Mouse (Mus musculus) left cerebral cortex, postnatal 14 days (tissue): ENCODE measurements at regions not wholly inside any gene's neighbourhood (a gene's known extent, or its start where the extent isn't known, plus 50 kb on each side); places are given as distances from the start of the nearest gene placed in this dataset.

Source experiments
- DNase-seq, 2 experiments: peaks; one replicate each; pipeline ENCODE4 v3.0.0; 2021 to 2022; ENCODE audit warnings: low spot score in 2 of 2, mixed read lengths in 1 of 2
- intact Hi-C: fragments of 180-260 bp; cut with DNase I; formaldehyde crosslinking; loops from one replicate; pipeline ENCODE4 v1.15.1; 2025

DNA sequence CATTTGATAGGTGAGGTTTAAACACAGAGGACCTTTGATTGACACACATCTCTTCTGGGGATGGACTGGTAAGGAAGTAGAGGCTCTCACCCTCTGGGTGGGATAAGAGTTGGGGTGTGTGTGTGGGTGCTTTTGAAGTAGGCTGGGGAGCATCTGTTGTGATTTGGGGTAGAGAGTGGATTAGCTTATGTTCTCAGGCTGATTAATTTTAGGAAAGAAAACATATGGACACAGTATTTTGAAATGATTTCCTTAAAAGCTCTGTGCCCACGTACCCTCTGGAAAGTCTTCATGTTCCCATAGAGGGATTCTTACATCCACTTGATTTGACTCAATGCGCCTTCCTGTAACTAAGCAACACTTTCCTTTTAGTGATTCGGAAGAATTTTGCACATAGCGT is 89.4 kb downstream of the Zfp281 start:
- peak; percentile 57 to 80 for DNase-seq
- intact Hi-C loops = loop anchor here (5.0 kb wide), 1 partner anchor 47 kb away; no protein-coding TSS in a partner anchor

DNA sequence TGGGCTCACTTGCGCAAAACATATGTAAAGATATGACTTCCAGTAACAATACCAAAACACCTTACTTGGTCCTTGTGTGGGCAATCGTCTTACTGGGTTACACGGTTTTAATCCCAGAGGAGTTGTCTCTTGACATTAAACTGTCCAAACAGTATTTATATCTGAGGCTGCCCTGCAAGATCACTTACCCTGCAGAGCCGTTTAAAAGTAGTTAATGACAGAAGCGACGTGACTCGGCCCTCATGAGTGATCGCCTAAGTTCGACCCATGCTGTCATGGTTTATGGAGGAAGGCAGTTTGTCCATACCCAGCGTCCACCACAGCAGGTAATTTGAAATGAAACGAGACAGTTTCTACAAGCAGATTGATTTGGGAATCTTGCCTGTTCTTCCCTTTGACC is 90.3 kb downstream of the Zfp281 start:
- DNase-seq = no peak
- intact Hi-C loops = loop anchor here (5.0 kb wide), 1 partner anchor 48 kb away; no protein-coding TSS in a partner anchor

DNA sequence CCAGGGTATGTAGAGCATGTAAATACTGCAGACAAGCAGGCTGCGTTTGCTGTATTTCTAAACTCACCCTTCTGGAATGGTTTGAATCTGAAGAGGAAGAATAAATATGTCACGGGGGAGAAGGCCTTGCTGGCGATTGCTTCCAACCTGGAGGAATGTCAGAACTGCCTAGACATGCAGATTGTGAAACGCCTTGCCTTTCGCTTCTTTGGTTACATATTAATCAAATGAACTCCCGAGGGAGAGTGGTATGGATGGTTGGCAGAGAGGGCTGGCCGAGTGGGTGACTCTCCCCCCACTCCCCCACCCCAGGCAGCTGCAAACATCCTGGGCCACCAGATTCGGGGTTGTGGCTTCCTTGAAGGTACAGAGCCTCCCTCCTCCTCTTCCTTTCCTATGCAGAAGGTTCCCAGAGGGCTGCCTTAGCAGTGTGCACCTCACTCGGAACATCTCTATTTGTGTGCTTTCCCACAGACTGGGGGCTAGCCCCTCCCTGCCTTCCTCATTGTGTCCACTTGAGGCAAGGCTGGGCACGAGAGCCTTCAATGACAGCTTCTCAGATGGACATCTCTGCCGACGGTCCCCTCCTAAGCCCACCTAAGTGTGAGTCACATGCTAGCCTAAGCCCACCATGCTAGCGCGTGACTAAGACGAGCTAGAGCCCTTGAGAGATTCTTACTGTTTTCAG is 93.3 kb downstream of the Zfp281 start:
- no peak for DNase-seq
- intact Hi-C loops = no loop called here

DNA sequence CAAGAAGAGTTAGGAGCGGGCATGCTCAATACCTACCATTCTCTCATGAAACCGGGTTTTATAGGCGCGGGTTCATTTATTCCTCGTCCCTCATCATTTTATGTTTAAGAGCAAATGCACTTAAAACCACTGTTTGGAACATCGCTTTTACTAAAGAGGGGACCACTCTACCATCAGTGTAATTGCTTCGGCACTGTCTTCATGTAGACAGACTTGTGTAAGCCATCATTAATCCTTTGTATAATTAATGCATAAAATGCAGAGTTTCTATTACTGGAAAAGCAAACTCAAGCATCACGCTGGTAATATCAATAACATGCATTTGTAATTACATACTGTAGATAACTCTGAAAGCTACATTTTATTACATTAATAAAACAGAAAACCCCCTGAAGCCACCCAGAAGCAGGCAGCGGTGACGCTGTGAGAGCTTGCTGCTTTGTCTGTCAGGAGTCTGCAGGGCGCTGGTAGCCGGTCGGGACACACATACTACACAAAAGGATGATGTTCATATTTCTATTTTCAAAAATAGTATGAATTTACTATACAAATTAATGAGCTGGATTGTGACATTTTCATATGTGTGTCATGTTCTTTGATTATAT is 99.2 kb downstream of the Zfp281 start:
- no peak for DNase-seq
- intact Hi-C loops = no loop called here

DNA sequence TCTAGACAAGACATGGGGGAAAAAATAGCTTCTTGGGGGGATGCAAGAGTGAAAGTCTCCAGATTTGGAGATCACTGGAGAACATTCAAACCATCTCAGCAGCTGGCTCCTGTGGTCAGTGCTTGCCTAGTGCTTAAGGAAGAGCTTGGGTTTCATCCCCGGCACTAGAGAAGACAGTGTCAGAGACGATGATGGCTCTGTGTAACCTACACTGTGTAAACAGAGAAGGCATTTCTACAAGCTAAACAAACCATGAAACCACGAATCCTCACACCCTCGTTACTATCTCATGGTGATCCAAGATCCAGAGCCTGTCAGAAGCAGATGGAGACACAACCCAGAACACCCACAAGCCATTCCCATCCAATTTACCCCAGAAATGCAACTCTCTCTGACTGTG is 100.5 kb downstream of the Zfp281 start:
- DNase-seq = no peak
- intact Hi-C loops = no loop called here

DNA sequence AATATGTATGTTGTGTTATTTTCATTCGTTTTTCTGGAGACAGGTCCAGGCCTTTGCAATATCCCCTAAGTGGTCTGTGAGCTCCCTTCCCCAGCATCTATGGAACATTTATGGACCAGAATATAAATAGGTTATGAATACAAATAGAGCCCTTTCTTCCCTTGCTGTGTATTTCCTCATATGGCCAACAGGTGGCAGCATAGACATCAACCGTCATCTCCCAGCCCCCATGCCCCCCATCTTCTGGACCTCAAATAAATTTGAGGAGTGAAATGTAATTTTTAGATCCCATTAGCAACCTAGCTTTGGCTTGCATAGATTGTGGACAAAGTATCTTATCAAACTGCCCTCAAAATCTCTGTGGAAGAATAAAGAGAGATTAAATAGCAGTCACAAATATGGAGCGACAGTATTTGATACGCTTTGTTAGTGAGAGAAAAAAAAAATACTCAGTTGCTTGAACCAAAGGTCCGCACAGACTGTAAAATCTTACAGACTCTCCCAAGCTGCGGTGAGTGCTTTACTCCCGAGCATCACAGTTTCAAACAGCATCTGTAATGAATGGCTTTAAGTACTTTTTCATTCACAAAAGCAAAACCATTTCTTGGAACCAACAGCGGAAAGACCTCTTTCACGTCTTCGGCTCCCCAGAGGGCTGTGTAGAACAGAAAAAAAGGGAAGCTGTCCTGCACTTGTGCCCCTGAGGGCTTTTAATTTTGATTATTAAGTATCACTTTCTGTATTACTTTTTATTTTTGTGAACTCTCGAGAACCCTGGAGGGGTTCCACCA is 101.6 kb downstream of the Zfp281 start:
- peak in 1 of 2 experiments; percentile 48 for DNase-seq
- intact Hi-C loops = no loop called here

DNA sequence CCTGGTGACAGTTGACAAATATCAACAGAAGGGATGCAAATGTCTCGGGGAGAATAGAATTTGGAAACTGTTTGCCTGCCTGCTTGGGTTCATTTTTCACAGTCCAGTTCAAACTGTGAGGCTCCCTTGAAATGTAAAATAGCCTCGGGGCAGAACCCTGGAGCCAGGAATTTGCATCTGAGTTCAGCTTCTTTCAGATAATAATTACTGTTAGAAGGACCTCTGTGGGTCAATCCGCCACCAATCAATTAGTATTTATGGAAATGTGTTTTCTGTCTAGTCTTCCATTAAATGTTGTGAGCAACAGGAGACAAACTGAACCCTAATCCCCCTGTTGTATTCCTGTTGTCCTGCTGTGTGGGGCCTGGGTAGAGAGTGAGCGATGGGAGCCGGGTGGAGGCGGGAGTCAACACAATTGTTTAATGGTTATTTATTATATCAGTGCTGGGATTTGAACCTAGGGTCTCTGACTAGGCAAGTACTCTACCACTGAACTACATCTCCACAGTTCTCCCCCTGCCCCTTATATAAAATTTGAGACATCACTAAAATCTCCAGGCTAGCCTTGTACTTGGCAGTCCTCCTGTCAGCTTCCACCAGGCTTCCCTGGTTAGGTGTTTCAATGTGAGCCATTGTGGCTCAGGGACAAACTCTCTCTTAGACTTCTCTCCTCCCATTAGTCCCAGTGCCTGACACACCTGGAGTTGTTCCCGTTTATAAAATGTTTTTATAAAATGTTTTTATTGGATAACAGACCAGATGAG is 103.3 kb downstream of the Zfp281 start:
- no peak for DNase-seq
- intact Hi-C loops = no loop called here

DNA sequence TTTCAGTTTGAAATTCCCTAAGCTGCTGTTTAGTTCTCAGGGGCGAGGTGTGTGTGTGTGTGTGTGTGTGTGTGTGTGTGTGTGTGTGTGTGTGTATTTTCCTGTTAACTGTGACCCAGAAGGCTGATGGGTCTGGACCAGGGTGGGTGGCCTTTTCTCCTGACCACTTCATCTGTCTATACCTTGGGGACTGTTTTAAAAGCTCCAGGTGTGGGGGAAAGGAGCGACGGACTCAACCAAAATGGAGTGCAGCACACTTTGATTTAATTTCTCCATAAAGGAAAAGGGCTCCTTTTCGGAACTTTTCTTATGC is 103.9 kb downstream of the Zfp281 start:
- no peak for DNase-seq
- intact Hi-C loops = no loop called here

DNA sequence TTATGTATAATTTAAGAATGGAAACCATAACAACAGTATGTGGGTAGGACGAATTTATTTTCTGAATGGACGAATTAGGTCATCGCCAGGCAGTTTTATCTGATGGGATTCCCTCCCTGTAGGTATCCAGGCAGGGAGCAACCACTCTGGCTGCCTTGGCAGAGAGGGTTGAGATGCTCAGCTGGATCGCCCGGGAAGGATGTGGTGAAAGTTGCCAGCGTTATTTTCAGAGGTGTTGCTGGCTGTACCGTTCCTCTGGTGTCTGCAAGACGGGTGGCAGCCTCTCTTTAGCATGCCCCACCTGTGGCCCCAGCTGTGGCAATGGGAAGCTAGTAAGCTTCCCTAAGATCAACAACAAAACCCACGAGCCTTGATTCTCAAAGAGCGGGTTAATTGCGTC is 105.9 kb downstream of the Zfp281 start:
- intact Hi-C loops = no loop called here
- DNase-seq = peak; percentile 41 to 73

DNA sequence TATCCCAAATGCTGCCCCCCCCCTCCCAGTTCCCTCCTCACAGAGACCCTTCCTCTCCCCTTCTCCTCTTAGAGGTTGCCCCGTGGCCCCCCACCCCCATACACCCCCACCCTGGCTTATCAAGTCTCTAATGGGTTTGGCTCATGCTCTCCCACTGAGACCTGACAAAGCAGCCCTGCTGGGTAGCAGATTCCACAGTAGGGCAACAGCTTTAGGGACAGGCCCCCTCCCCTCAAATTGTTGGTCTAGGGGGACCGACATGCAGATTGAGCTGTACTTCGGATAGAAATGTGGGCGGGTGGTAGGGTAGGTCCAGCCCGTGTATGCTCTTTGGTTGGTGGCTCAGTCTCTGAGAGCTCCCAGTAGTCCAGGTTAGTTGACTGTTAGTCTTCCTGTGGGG is 113.3 kb downstream of the Zfp281 start:
- DNase-seq = no peak
- intact Hi-C loops = loop anchor here (5.0 kb wide), 1 partner anchor 111 kb away; no protein-coding TSS in a partner anchor

DNA sequence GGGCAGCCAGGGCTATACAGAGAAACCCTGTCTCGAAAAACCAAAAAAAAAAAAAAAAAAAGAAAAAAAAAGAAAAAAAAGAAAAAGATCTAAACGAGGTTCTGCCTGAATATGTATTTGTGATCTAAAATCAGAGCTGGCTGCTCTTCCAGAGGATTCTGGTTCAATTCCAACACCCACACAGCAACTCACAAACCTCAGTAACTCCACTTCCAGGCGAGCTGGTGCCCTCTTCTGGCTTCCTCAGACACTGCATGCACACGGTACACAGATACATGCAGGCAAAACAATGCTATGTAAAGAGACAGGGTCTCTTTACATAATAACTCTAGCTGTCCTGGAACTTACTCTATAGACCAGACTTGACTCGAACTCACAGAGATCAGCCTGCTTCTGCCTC is 114.8 kb downstream of the Zfp281 start:
- intact Hi-C loops = loop anchor here (5.0 kb wide), 1 partner anchor 112 kb away; no protein-coding TSS in a partner anchor
- peak; percentile 87 to 93 for DNase-seq

DNA sequence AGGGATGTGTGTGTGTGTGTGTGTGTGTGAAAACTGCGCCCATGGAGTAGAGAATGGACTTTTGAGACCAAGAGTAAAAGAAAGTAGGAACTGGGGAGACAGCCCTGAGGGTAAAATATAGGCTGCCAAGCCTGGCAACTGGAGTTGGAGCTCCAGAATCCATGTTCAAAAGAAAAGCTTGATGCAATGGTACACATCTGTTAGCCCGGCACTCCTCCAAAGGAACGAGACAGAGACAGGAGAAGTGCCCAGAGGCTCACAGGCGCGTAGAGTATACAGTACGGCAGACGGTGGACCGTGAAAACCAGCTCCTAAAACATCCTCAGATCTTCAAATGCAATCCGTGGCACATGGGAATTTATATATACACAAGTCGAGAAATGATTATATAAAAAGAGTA is 116.4 kb downstream of the Zfp281 start:
- DNase-seq = peak; percentile 30 to 39
- intact Hi-C loops = loop anchor here (5.0 to 10.0 kb wide), 2 partner anchors 189 to 484 kb away; no protein-coding TSS in a partner anchor

DNA sequence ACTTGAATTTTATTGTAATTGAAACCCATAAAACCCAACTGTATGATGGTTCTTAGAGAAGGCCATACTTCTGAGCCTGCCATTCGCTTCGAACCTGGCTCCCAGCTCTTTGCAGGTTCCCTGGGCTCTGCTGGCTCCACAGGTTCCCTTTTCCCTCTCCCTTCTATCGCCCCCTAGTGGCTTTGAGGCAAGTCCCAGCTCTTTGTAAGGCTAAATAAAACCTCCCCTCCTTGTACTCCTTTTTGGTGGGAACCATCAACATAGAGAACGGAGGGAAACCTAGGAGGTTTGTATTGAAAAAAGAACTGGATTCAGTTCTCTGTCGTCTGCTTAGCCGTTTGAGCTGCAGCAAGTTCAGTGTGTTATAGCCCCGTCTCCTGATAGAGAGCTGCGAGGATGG is 124.5 kb downstream of the Zfp281 start:
- no peak for DNase-seq
- intact Hi-C loops = loop anchor here (10.0 kb wide), 1 partner anchor 476 kb away; no protein-coding TSS in a partner anchor

DNA sequence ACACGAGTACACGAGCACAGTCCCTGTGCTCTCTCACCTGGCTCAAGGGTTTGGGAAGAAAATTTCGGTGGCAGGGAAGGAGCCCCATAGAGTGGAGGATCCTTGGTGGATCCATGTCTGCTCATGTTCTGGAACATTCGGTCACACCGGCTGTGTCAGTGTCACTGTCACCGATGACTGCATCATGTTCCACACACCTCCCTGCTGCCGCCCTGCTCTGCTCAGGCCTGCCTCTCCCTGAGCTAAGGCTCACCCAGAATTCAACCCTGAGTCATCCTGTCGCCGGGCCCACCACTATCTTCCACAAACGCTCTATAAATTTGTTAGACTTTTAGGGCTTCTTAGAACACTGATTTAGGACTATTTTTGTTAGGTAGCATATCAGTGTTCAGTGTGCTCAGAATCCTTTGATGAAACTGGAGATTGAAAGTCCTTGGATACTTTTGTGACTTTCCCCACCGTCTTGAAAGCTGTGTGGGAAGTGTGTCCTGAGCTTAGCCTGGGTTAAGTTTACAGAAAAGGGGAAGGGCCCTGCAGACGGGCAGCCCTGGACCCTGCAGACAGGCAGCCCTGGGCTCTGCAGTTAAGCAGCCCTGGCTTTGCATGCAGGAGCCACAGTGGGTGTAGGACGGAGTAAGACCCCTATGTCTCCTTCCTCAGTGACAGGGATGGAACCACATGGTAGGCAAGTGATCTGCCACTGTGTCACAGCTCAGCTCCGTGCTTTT is 126.9 kb downstream of the Zfp281 start:
- DNase-seq = no peak
- intact Hi-C loops = no loop called here

DNA sequence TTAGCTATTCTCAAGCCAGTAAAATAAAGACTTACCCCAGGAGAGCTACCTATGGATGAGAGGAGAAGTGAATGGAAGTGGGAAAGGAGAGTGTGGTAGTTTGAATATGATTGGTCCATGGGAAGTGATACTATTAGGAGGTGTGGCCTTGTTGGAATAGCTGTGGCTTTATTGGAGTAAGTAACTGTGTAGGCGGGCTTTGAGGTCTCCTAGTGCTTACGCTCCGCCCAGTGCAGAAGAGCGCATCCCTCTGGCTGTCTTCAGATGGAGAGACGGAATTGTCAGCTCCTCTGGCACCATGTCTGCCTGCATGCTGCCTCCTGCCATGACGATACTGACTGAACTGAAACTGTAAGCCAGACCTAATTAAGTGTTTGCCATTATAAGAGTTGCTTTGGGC is 129.6 kb downstream of the Zfp281 start:
- DNase-seq = no peak

DNA sequence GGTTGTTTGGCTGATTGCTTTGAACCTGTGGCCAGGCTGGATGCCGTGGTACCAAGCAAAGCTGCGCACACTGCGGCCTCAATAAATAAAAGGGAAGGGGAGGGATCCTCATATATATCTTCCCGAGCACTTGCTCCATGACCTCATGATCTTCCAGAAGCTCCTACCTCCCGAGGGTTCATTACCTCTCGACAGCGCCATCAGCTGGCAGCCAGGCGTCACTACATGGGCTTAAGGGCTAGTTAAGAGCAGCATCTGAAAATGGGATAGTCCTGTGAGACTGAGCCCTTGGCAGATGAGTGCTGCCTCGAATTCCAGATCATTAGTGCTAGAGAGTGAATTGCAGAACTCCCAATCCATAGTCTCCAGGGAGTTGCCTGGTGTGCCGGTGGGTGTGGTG is 134.0 kb downstream of the Zfp281 start:
- DNase-seq = no peak
- intact Hi-C loops = no loop called here

More for the DNA sequence above, 129.6 kb downstream of the Zfp281 start:
- intact Hi-C loops = no loop called here

DNA sequence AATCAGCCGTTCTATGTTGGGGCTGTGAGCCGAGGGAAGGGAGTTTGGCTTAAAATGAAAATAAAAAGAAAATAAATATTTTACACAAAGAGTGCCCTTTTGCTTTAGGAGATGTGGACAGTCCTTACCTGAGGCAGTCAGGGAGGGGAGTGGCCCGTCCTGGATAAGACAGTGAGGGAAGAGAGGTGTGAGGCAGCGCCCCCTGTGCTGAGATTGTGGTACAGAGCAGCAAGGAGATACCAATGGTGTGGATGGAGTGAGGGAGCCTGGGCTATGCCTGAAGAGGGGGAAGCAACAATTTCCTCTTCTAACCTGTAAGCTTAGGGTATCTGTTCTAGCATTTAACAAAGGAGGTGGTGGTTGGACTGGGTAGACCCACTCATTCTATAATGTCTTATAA is 134.5 kb downstream of the Zfp281 start:
- DNase-seq = no peak
- intact Hi-C loops = no loop called here

DNA sequence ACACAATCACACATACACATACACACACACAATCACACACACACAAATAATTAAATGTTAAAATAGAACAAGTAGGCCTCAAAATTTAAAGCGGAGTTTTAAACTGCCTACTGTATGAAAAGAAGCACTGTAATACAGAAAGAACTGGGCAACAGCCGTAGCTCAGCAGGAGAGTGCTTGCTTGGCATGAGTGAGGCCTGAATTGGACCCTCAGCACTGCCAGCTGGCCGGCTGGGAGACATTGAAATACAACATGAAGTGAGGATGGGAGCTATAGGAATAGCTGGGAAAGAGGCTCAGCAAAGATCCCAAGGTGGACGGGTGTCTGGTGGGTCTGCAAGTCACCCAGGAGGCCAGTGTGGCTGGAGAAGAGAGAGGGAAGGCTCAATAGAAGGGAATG is 136.8 kb downstream of the Zfp281 start:
- no peak for DNase-seq
- intact Hi-C loops = no loop called here

DNA sequence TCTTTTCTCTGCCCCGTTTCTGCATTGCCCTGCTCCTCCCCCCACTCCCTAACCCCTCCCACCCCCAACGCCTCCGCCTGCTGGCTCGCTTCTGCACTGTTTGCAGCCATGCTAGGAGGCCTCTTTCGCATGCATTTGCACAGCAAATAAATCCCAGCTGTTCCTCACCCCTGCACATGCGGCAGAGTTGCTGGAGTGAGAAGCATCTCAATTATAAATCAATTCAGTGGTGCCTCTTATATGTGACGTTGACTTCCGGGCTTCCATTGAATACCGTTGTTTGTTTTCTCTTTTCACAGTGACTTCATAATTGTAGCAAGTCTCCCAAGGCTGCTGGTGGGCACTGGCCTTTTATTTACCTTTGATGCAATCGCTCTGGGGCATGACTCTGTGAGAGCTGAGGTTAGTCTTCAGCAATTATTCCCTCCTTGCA is 144.3 kb downstream of the Zfp281 start:
- DNase-seq = no peak
- intact Hi-C loops = no loop called here
